Mouse (Mus musculus) heart, embryonic 14.5 days (tissue): ENCODE measurements around the gene Azi2. TPM values are rescaled to one million over a fixed set of nuclear protein-coding genes. Genes with fewer than 3 reads are reported as not detected.

Experiments used
- ATAC-seq: fragments of 200-750 bp; cut with Nextera tagmentation; 2 replicates; pipeline ENCODE4 v1.8.0; 2017; ENCODE audit warnings: low read depth, moderate TSS enrichment; ENCODE audit not compliant: insufficient number of reproducible peaks, insufficient read depth, low FRiP score
- H3K27ac ChIP-seq, 2 experiments: fragments of 200-500 bp in 1 of 2; fragments of 300-500 bp in 1 of 2; sonication (generic) in 1 of 2; replicated peaks in 1 of 2; 2 replicates each; pipeline ENCODE4 v1.5.1; 2012 to 2014; ENCODE audit warnings: low read depth in 2 of 2, low read length in 2 of 2, control low read depth in 1 of 2, mild to moderate bottlenecking in 1 of 2, mixed read lengths in 1 of 2; ENCODE audit not compliant: control insufficient read depth in 1 of 2, insufficient read depth in 1 of 2
- H3K27me3 ChIP-seq: fragments of 300-500 bp; sonication (generic); 2 replicates; pipeline ENCODE4 v1.6.1; 2014; ENCODE audit warnings: mild to moderate bottlenecking, low read length, control low read depth; ENCODE audit not compliant: control insufficient read depth, insufficient read depth
- H3K36me3 ChIP-seq: fragments of 300-500 bp; sonication (generic); 2 replicates; pipeline ENCODE4 v1.6.1; 2014; ENCODE audit warnings: mild to moderate bottlenecking, control low read depth, low read length, mixed read lengths; ENCODE audit not compliant: control insufficient read depth, insufficient read depth
- H3K4me1 ChIP-seq, 2 experiments: fragments of 200-500 bp in 1 of 2; fragments of 300-500 bp in 1 of 2; sonication (generic) in 1 of 2; 2 replicates each; pipeline ENCODE4 v1.6.1; 2012 to 2014; ENCODE audit warnings: low read length in 2 of 2, control low read depth in 1 of 2, mixed read lengths in 1 of 2; ENCODE audit not compliant: control insufficient read depth in 2 of 2, insufficient read depth in 2 of 2
- H3K4me2 ChIP-seq: fragments of 300-500 bp; sonication (generic); 2 replicates; pipeline ENCODE4 v1.6.1; 2014; ENCODE audit warnings: mild to moderate bottlenecking, low read length
- H3K4me3 ChIP-seq, 2 experiments: fragments of 200-500 bp in 1 of 2; fragments of 300-500 bp in 1 of 2; sonication (generic) in 1 of 2; 2 replicates each; pipeline ENCODE4 v1.5.1; 2012 to 2014; ENCODE audit warnings: low read length in 2 of 2, mild to moderate bottlenecking in 2 of 2, control low read depth in 1 of 2, low read depth in 1 of 2, moderate library complexity in 1 of 2; ENCODE audit not compliant: control insufficient read depth in 1 of 2, insufficient read depth in 1 of 2
- H3K9ac ChIP-seq: fragments of 300-500 bp; sonication (generic); 2 replicates; pipeline ENCODE4 v1.6.1; 2014; ENCODE audit warnings: mild to moderate bottlenecking, low read length
- H3K9me3 ChIP-seq: fragments of 300-500 bp; sonication (generic); 2 replicates; pipeline ENCODE4 v1.6.1; 2016; ENCODE audit warnings: low read length, control low read depth; ENCODE audit not compliant: control insufficient read depth
- WGBS: fragments of 180-500 bp; shearing (Covaris S2); extraction: QIAGEN DNeasy Blood & Tissue Kit; methylation state at CpG from one replicate; pipeline ENCODE4 v1.1.7; 2014; 5-methylcytosine and 5-hydroxymethylcytosine counted together
- polyA plus RNA-seq: library from polyadenylated mRNA; unstranded; fragments of >200 nt; fragmentation: Nextera tagmentation; extraction: Ambion mirVana; gene quantifications from 2 replicates; pipeline ENCODE4 v1.2.1, GENCODE M21; 2014

Gene Azi2
- polyA plus RNA-seq, 1 experiment from 2014 or later = 71.9 TPM

- Histone ChIP-seq H3K36me3 (no peaks in the 10 kb centered on the region), H3K4me3 (no peak overlapping the region), H3K4me1 (no peaks in the 10 kb centered on the region), H3K27me3 (no peaks in the 10 kb centered on the region), H3K9ac (no peak overlapping the region), H3K4me2 (no peak overlapping the region), H3K27ac (no peak overlapping the region), H3K9me3 (no peaks in the 10 kb centered on the region)
- WGBS = 34% methylated on average over 4 of the region's 4 CpGs
- no peak for ATAC-seq
These were observed 10.8 kb upstream of the Azi2 start for GRCm38 (mm10) chr9:118029490-118029889.

- no peaks in the 10 kb centered on the region for H3K4me1 ChIP-seq
- H3K9me3 ChIP-seq = no peaks in the 10 kb centered on the region
- 66% methylated on average over 1 of the region's 1 CpGs for WGBS
- H3K4me2 ChIP-seq = no peak overlapping the region
- no peaks in the 10 kb centered on the region for H3K27me3 ChIP-seq
- ATAC-seq = no peak
- no peak overlapping the region for H3K9ac ChIP-seq
- no peak overlapping the region for H3K4me3 ChIP-seq
- H3K36me3 ChIP-seq = no peaks in the 10 kb centered on the region
- H3K27ac ChIP-seq = no peak overlapping the region
These were observed 10.0 kb upstream of the Azi2 start for GRCm38 (mm10) chr9:118030252-118030651.

- H3K4me2 ChIP-seq = no peak overlapping the region
- H3K9me3 ChIP-seq = no peaks in the 10 kb centered on the region
- H3K36me3 ChIP-seq = no peaks in the 10 kb centered on the region
- no peak overlapping the region for H3K4me3 ChIP-seq
- no peak for ATAC-seq
- no peaks in the 10 kb centered on the region for H3K27me3 ChIP-seq
- no peaks in the 10 kb centered on the region for H3K4me1 ChIP-seq
- 40% methylated on average over 2 of the region's 2 CpGs for WGBS
- no peak overlapping the region for H3K9ac ChIP-seq
- no peak overlapping the region for H3K27ac ChIP-seq
These were observed 8.6 kb upstream of the Azi2 start for GRCm38 (mm10) chr9:118031694-118032093.

GRCm38 (mm10) chr9:118034990-118035389 lies 5.3 kb upstream of the Azi2 start:
- Histone ChIP-seq H3K9me3 (no peaks in the 10 kb centered on the region), H3K36me3 (no peaks in the 10 kb centered on the region), H3K9ac (no peak overlapping the region), H3K4me3 (no peak overlapping the region), H3K4me2 (no peak overlapping the region), H3K27ac (no peak overlapping the region), H3K4me1 (no peaks in the 10 kb centered on the region), H3K27me3 (no peaks in the 10 kb centered on the region)
- 84% methylated on average over 3 of the region's 3 CpGs for WGBS
- no peak for ATAC-seq

GRCm38 (mm10) chr9:118041022-118041400 lies 712 bp downstream of the Azi2 start:
- peak overlapping the region; percentile 62 to 97 for H3K27ac ChIP-seq
- H3K4me3 ChIP-seq = peak overlapping the region; percentile 57 to 65
- no peak for ATAC-seq
- H3K4me1 ChIP-seq = peaks cover 0 to 13% of the 10 kb centered on the region in 2 experiments; a peak in 3 of 4 replicates
- peak overlapping the region; percentile 88 for H3K9ac ChIP-seq
- WGBS = under 1% methylated on average over 19 of the region's 21 CpGs
- H3K27me3 ChIP-seq = no peaks in the 10 kb centered on the region
- no peaks in the 10 kb centered on the region for H3K9me3 ChIP-seq
- H3K4me2 ChIP-seq = peak overlapping the region; percentile 74
- no peaks in the 10 kb centered on the region; the same call in 1 of the 2 replicates for H3K36me3 ChIP-seq

- Histone ChIP-seq H3K9ac (peak overlapping the region; percentile 88), H3K36me3 (no peaks in the 10 kb centered on the region; the same call in 1 of the 2 replicates), H3K27me3 (no peaks in the 10 kb centered on the region), H3K4me2 (peak overlapping the region; percentile 74), H3K27ac (no peak overlapping the region), H3K4me3 (peak overlapping the region in 1 of 2 experiments; percentile 65; a peak in 3 of 4 replicates), H3K9me3 (no peaks in the 10 kb centered on the region), H3K4me1 (peaks cover 0 to 13% of the 10 kb centered on the region in 2 experiments; a peak in 3 of 4 replicates)
- 32% methylated on average over 5 of the region's 5 CpGs for WGBS
- ATAC-seq = no peak
These were observed 1.3 kb downstream of the Azi2 start for GRCm38 (mm10) chr9:118041646-118042045.

GRCm38 (mm10) chr9:118042738-118043137 lies 2.4 kb downstream of the Azi2 start:
- H3K9me3 ChIP-seq = no peaks in the 10 kb centered on the region
- no peak for ATAC-seq
- peaks cover 0 to 13% of the 10 kb centered on the region in 2 experiments; a peak in 3 of 4 replicates for H3K4me1 ChIP-seq
- no peak overlapping the region for H3K9ac ChIP-seq
- WGBS = 78% methylated on average over 4 of the region's 4 CpGs
- H3K27me3 ChIP-seq = no peaks in the 10 kb centered on the region
- no peak overlapping the region for H3K4me2 ChIP-seq
- no peak overlapping the region for H3K4me3 ChIP-seq
- peaks cover 3% of the 10 kb centered on the region for H3K36me3 ChIP-seq
- H3K27ac ChIP-seq = no peak overlapping the region

- 93% methylated on average over 3 of the region's 3 CpGs for WGBS
- Histone ChIP-seq H3K27ac (no peak overlapping the region), H3K27me3 (no peaks in the 10 kb centered on the region), H3K9ac (no peak overlapping the region), H3K4me3 (no peak overlapping the region), H3K36me3 (peaks cover 9% of the 10 kb centered on the region), H3K9me3 (no peaks in the 10 kb centered on the region), H3K4me1 (peaks cover 0 to 13% of the 10 kb centered on the region in 2 experiments; a peak in 3 of 4 replicates), H3K4me2 (no peak overlapping the region)
- ATAC-seq = no peak
These were observed 3.3 kb downstream of the Azi2 start for GRCm38 (mm10) chr9:118043581-118043980.
